Mouse (Mus musculus) lung, embryonic 14.5 days (tissue): Measurements from ENCODE around the gene C1qtnf3. TPM values are rescaled to one million over a fixed set of nuclear protein-coding genes. Genes with fewer than 3 reads are reported as not detected.

ENCODE experiments used
- ATAC-seq: fragments of 200-750 bp; cut with Nextera tagmentation; 2 replicates; pipeline ENCODE4 v1.8.0; 2017; ENCODE audit warnings: mild to moderate bottlenecking, moderate TSS enrichment, moderate library complexity; ENCODE audit not compliant: insufficient read depth
- DNase-seq: peaks from one replicate; pipeline ENCODE4 v3.0.0-alpha.2; 2015
- H3K27ac ChIP-seq: fragments of 300-500 bp; sonication (generic); 2 replicates; pipeline ENCODE4 v1.5.1; 2014; ENCODE audit warnings: low read depth, mild to moderate bottlenecking, moderate library complexity
- H3K27me3 ChIP-seq: fragments of 300-500 bp; sonication (generic); 2 replicates; pipeline ENCODE4 v1.6.1; 2014; ENCODE audit warnings: low read length, control low read depth; ENCODE audit not compliant: insufficient read depth
- H3K36me3 ChIP-seq: fragments of 300-500 bp; sonication (generic); 2 replicates; pipeline ENCODE4 v1.6.1; 2014; ENCODE audit warnings: control low read depth; ENCODE audit not compliant: insufficient read depth
- H3K4me1 ChIP-seq: fragments of 300-500 bp; sonication (generic); 2 replicates; pipeline ENCODE4 v1.6.1; 2014; ENCODE audit warnings: antibody characterized with exemption, control low read depth; ENCODE audit not compliant: insufficient read depth
- H3K4me2 ChIP-seq: fragments of 300-500 bp; sonication (generic); 2 replicates; pipeline ENCODE4 v1.6.1; 2014; ENCODE audit warnings: mild to moderate bottlenecking
- H3K4me3 ChIP-seq: fragments of 300-500 bp; sonication (generic); 2 replicates; pipeline ENCODE4 v1.5.1; 2014; ENCODE audit warnings: low read depth, low read length
- H3K9ac ChIP-seq: fragments of 300-500 bp; sonication (generic); 2 replicates; pipeline ENCODE4 v1.6.1; 2014
- H3K9me3 ChIP-seq: fragments of 300-500 bp; sonication (generic); 2 replicates; pipeline ENCODE4 v1.6.1; 2016; ENCODE audit warnings: low read depth, low read length, control low read depth
- CTCF ChIP-seq: IDR thresholded peaks from 2 replicates; pipeline ENCODE4 v1.5.1; 2016; ENCODE audit warnings: antibody characterized with exemption, low read depth
- WGBS: fragments of 180-500 bp; shearing (Covaris S2); extraction: QIAGEN DNeasy Blood & Tissue Kit; methylation state at CpG from one replicate; pipeline ENCODE4 v1.1.7; 2014; 5-methylcytosine and 5-hydroxymethylcytosine counted together
- polyA plus RNA-seq: library from polyadenylated mRNA; unstranded; fragments of >200 nt; fragmentation: Nextera tagmentation; extraction: Ambion mirVana; gene quantifications from 2 replicates; pipeline ENCODE4 v1.2.1, GENCODE M21; 2014

C1qtnf3 gene
- polyA plus RNA-seq, 1 experiment from 2014 or later, result 0.14 TPM

DNA sequence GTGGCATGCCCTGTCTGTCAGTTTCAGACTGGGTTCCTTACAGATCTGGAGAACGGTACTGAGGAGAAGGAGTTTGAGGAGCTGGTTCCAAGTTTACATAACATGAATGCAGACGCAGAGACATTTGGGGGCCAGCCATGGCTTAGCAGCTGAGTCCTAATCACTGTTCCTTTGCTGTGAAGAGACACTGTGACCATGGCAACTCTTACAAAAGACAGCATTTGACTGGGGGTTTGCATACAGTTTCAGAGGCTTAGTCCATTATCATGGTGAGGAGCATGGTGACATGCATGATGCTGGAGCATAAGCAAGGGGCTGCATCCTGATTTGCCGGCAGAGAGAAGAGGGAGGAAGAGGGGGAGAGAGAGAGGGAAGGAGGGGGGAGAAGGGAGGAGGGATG, 29.6 kb upstream of the C1qtnf3 start:
- no peak for TF ChIP-seq CTCF

DNA sequence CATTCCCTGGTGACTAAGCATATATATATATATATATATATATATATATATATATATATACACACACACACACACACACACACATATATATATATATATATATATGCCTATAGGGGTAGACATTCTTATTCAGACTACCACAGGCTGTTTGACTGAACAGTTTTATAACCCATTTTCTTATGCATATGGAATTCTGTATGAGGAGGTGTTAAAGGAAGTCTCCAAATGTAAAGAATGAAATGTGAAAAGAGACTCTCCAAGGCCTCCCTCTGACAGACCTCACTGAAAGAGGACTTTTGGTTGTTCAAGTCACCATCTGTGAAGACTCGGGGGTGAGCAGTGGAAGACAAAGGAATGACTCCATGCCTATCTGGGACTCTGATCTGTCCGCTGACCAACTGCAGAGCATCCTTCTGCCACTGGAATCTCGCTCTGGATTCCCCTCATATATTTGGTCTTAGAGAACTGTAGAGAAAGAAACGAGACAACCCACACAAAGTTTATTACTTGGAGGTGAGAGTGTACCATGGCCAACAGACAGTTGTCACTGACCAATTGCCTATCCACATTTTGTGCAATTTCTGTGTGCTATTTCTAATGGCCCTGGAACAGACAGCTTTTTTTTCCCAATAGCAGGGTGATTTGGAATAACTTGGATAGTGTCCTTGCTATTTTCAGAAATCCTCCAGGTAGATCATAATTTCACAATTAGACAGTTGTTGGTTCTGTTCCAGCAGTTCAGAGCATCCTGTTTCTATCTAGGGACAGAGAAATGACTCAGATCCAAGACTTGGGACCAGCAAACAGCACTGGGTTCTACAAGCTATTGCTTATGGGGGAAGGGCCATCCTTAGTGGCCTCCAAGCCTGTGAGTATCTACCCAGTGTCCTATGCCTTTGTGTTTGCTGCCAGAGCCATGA, 28.8 kb upstream of the C1qtnf3 start:
- Histone ChIP-seq H3K9ac (no peak overlapping the region), H3K9me3 (no peaks in the 10 kb centered on the region), H3K4me1 (no peaks in the 10 kb centered on the region), H3K27me3 (no peaks in the 10 kb centered on the region), H3K4me2 (no peak overlapping the region), H3K27ac (no peak overlapping the region), H3K4me3 (no peak overlapping the region), H3K36me3 (no peaks in the 10 kb centered on the region)
- DNase-seq, result no peak
- WGBS, result 58% methylated on average over 4 of the region's 4 CpGs
- ATAC-seq, result no peak
- no peak for TF ChIP-seq CTCF

More for the DNA sequence above, 29.6 kb upstream of the C1qtnf3 start:
- WGBS, result 21% methylated on average over 3 of the region's 3 CpGs
- Histone ChIP-seq H3K9me3 (no peaks in the 10 kb centered on the region), H3K4me3 (no peak overlapping the region), H3K36me3 (no peaks in the 10 kb centered on the region), H3K27ac (no peak overlapping the region), H3K9ac (no peak overlapping the region), H3K4me1 (no peaks in the 10 kb centered on the region), H3K4me2 (no peak overlapping the region), H3K27me3 (no peaks in the 10 kb centered on the region)
- ATAC-seq (no peak), DNase-seq (no peak)

DNA sequence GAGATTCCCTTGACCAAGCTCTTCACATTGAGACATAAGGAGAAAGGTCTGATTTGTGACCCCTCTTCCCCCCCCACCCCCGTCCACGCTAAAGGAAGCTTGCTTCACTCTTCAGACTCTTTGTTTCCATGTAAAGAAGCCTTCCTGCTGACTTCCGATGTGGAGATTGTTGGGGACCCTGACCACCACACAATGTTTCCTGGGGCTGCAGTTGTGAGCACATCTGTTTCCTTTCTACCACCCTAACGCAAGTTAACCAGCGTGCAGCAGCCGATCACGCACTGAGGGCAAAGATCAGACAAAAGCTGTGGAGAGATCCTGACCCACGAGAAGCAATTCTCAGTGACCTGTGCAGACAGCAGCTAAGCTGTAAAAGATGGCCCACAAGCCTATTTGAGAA, 24.8 kb upstream of the C1qtnf3 start:
- no peak overlapping the region for H3K9ac ChIP-seq
- no peaks in the 10 kb centered on the region for H3K27me3 ChIP-seq
- H3K4me2 ChIP-seq, result no peak overlapping the region
- no peak for ATAC-seq
- DNase-seq, result peak; percentile 10
- no peak overlapping the region for H3K4me3 ChIP-seq
- no peak overlapping the region for H3K27ac ChIP-seq
- WGBS, result 47% methylated on average over 8 of the region's 8 CpGs
- no peaks in the 10 kb centered on the region for H3K4me1 ChIP-seq
- no peak for TF ChIP-seq CTCF
- no peaks in the 10 kb centered on the region for H3K9me3 ChIP-seq
- no peaks in the 10 kb centered on the region for H3K36me3 ChIP-seq

DNA sequence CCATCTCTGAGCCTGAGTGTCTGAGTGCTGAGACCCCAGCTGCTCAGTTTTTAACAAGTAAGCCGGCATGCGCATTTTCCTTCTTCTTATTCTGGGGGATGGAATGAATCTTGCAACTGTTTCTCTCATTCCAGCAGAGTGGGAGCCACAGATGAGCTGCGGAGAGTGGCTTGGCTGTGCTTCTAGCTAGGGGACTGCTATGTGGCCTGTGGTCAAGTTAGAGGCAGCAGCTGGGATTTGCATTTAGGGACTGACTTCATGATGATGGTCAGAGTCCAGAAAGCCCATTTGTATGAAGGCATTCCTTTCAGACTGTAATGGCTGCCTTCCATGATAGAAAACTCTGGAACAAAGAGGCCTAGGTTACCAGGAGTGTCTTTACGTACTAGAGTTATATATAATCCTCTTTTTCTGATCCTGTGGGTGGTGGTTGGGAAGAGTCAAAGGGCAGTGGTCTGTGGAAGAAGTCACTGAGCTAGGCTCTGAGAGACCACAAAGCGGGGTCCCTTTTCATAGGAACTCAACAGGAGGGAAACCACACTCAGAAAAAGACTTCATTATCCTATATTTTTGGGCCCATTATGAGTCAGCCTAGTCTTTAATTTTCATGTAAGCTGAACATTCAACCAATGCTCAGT, 23.4 kb upstream of the C1qtnf3 start:
- H3K36me3 ChIP-seq, result no peaks in the 10 kb centered on the region
- H3K4me3 ChIP-seq, result no peak overlapping the region
- H3K9ac ChIP-seq, result no peak overlapping the region
- ATAC-seq (no peak), DNase-seq (no peak)
- H3K27me3 ChIP-seq, result no peaks in the 10 kb centered on the region
- H3K4me1 ChIP-seq, result no peaks in the 10 kb centered on the region
- H3K27ac ChIP-seq, result no peak overlapping the region
- WGBS, result 93% methylated on average over 5 of the region's 5 CpGs
- no peak overlapping the region for H3K4me2 ChIP-seq
- no peak for TF ChIP-seq CTCF
- H3K9me3 ChIP-seq, result no peaks in the 10 kb centered on the region

DNA sequence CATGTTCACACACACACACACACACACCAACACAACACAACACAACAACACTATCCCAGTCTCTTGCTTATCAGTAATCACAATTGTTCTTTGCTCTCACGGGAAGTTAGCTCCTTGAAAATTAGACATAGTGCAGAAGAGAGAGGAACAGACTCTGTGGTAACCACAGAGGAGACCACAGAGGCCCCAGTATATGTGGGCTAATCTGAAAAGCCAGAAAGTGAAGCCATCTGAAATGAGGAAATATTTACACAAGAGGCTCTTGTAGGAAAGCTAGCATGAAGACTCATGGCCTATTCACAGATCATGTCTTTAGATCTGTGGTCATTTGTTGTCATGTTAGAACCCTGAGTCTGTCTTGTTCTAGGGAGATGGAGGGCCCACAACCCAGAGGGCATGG, 18.2 kb upstream of the C1qtnf3 start:
- 50% methylated on average over 1 of the region's 1 CpGs for WGBS
- H3K4me3 ChIP-seq, result no peak overlapping the region
- ATAC-seq (no peak), DNase-seq (no peak)
- no peak for TF ChIP-seq CTCF
- H3K27ac ChIP-seq, result no peak overlapping the region
- H3K4me1 ChIP-seq, result no peaks in the 10 kb centered on the region
- H3K27me3 ChIP-seq, result no peaks in the 10 kb centered on the region
- H3K9me3 ChIP-seq, result no peaks in the 10 kb centered on the region
- no peaks in the 10 kb centered on the region for H3K36me3 ChIP-seq
- no peak overlapping the region for H3K4me2 ChIP-seq
- H3K9ac ChIP-seq, result no peak overlapping the region

DNA sequence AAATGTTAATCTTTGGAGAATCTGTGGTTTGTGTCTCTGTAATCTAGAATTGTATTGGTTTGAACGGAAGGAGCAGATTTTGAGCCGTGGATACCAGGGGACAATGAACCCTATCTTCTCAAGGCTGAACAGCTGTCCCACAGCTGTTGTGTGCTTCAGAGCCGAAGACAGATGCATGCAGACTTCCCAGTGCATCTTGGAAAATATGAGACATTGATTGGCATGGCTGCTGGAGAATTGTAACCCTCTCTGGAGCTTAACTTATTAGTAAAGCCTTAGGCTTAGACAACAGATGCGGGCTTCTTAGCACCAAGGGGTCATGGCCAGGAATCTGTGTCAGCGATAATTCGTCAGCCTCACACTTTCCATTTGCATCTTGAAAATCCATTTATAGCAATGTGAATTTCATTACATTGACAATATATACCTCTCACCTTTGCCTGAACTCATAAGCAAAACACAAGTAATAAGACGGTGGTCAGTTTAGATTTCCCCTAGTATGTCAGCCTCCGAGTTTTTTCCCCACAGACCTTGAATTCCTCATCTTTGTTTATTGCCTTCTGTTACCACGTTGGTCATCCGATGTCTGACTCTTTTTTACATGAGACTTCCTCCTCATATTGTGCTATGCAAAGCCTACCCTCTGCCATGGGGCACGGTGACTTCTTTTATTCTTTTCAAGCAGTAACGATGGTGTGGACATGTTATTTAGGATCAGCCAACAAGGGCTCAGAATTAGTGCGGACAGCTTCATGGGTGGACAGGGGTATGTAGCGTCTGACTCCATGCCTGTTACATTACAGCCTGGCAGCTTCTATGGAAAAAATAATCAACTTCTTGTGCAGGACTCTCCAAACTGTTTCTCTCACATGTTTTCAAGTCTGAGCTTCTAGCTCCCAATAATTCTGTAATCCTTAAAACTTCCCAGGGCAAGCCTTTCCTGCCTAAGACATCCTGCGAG, 11.7 kb upstream of the C1qtnf3 start:
- DNase-seq (peak; percentile 36), ATAC-seq (no peak)
- no peak for TF ChIP-seq CTCF
- Histone ChIP-seq H3K4me2 (no peak overlapping the region), H3K4me1 (no peaks in the 10 kb centered on the region), H3K36me3 (no peaks in the 10 kb centered on the region), H3K27ac (no peak overlapping the region), H3K4me3 (no peak overlapping the region), H3K9ac (no peak overlapping the region), H3K27me3 (no peaks in the 10 kb centered on the region), H3K9me3 (no peaks in the 10 kb centered on the region)
- 52% methylated on average over 15 of the region's 15 CpGs for WGBS
